Mouse (Mus musculus) liver, adult 2 months (tissue): Measurements from ENCODE around the gene Atp6v0a4.

Experiments used
- CTCF ChIP-seq: fragments of 200-500 bp; IDR thresholded peaks from 2 replicates; pipeline ENCODE4 v1.5.1; 2011; ENCODE audit warnings: low read depth, low read length, control low read depth
- POLR2A ChIP-seq: fragments of 200-500 bp; IDR thresholded peaks from 2 replicates; pipeline ENCODE4 v1.6.1; 2011; ENCODE audit warnings: low read length, control low read depth; ENCODE audit not compliant: insufficient read depth; ENCODE audit errors: extremely low read depth

- TF ChIP-seq POLR2A (no peak), CTCF (no peak)
Measured at GRCm38 (mm10) chr6:38096961-38097370, 27.4 kb downstream of the Atp6v0a4 start.
